Mouse (Mus musculus) stomach, postnatal 0 days (tissue): ENCODE data around the gene Srsf4.

Experiments used
- CTCF ChIP-seq: IDR thresholded peaks from 2 replicates; pipeline ENCODE4 v1.5.1; 2016; ENCODE audit warnings: antibody characterized with exemption, low read depth, mild to moderate bottlenecking, moderate library complexity
- EP300 ChIP-seq: optimal IDR thresholded peaks from 2 replicates; pipeline ENCODE3; 2016; ENCODE audit warnings: antibody characterized with exemption

GRCm38 (mm10) chr4:131824939-131825338 is 48.5 kb upstream of the Srsf4 start:
- no peak for TF ChIP-seq CTCF
- no peak for TF ChIP-seq EP300
